In the genomic region with DNA sequence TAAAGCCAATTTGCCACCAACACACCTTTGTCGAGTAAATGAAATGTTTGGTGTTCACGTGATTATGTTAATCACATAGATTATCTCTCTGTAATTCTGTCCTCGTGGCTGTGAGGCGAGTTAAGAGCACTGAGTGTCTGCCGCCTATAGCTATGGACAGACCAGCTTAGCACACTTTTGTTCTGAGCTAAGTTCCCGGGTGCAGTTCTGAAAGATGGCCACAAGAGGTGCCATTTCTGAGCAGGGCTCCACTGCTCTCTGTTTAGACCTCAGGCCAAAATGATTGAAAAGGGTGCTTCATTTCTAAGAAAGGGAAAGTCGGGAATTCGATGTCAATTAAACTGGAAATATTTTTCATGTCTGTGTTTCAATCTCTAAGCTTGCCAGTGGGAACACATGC, we compare ENCODE assay signal across 9 mouse cellular contexts.
DNase-seq lines count a peak whose midpoint lies in the region; ATAC-seq and TF ChIP-seq lines count a peak whose summit lies in the region.
"Had no signal": no experiment of that assay in that cellular context is flagged by ENCODE, and none has a peak within 500 bp of the region (broad histone marks: within the 10 kb centered on the region; RNA-seq: fewer than 3 reads in every experiment).

No protein-coding gene starts in this region.

- WGBS in hindbrain, embryonic 10.5 days: 30% methylated on average over 8 of the region's 8 CpGs
- 31% methylated on average over 8 of the region's 8 CpGs for WGBS in hindbrain, embryonic 13.5 days

- H3K36me3 ChIP-seq in hindbrain, embryonic 10.5 days: no peaks in the 10 kb centered on the region
- H3K36me3 ChIP-seq in hindbrain, embryonic 13.5 days: no peaks in the 10 kb centered on the region
- H3K36me3 ChIP-seq: midbrain, embryonic 12.5 days had no signal

- no peak overlapping the region for H3K4me3 ChIP-seq in hindbrain, embryonic 10.5 days
- H3K4me3 ChIP-seq in hindbrain, embryonic 13.5 days: no peak overlapping the region
- no peak overlapping the region for H3K4me3 ChIP-seq in cortical plate, adult 2 months (ENCODE audit: insufficient read depth, low read length)
- H3K4me3 ChIP-seq: midbrain, embryonic 12.5 days had no signal

- ATAC-seq in hindbrain, embryonic 13.5 days (ENCODE audit: low FRiP score): no peak

- TF ChIP-seq POLR2A in cortical plate, adult 2 months (IDR thresholded peaks at IDR 0.05; ENCODE audit: extremely low read depth, insufficient read depth, low read length): no peak

- H3K27me3 ChIP-seq in hindbrain, embryonic 10.5 days (ENCODE audit: insufficient read depth, poor library complexity, severe bottlenecking): no peaks in the 10 kb centered on the region
- H3K27me3 ChIP-seq in hindbrain, embryonic 13.5 days: no peaks in the 10 kb centered on the region
- H3K27me3 ChIP-seq: midbrain, embryonic 12.5 days had no signal

- no peaks in the 10 kb centered on the region for H3K4me1 ChIP-seq in hindbrain, embryonic 10.5 days (replicated peaks)
- H3K4me1 ChIP-seq in hindbrain, embryonic 13.5 days (replicated peaks): peaks cover 12% of the 10 kb centered on the region
- no peaks in the 10 kb centered on the region for H3K4me1 ChIP-seq in cortical plate, adult 2 months (ENCODE audit: control insufficient read depth, insufficient read depth, low read length)
- H3K4me1 ChIP-seq: midbrain, embryonic 12.5 days had no signal

- H3K9me3 ChIP-seq in hindbrain, embryonic 10.5 days: no peaks in the 10 kb centered on the region
- no peaks in the 10 kb centered on the region for H3K9me3 ChIP-seq in hindbrain, embryonic 13.5 days
- H3K9me3 ChIP-seq: midbrain, embryonic 12.5 days had no signal

- H3K27ac ChIP-seq in hindbrain, embryonic 10.5 days: no peak overlapping the region
- no peak overlapping the region for H3K27ac ChIP-seq in hindbrain, embryonic 13.5 days
- H3K27ac ChIP-seq in cortical plate, adult 2 months (ENCODE audit: insufficient read depth, low read length): no peak overlapping the region
- H3K27ac ChIP-seq: midbrain, embryonic 12.5 days had no signal

- no peak overlapping the region for H3K9ac ChIP-seq in hindbrain, embryonic 13.5 days
- H3K9ac ChIP-seq: midbrain, embryonic 12.5 days had no signal

- no peak overlapping the region for H3K4me2 ChIP-seq in hindbrain, embryonic 13.5 days
- H3K4me2 ChIP-seq: midbrain, embryonic 12.5 days had no signal

- DNase-seq in hindbrain, embryonic 10.5 days (ENCODE audit: low spot score): peak; percentile 39
- DNase-seq in right cerebral cortex, adult 18-20 months: peak; percentile 48
- DNase-seq in right cerebral cortex, postnatal 25 days: no peak
- DNase-seq in lung, postnatal 10 days: peak; percentile 38
- DNase-seq in urinary bladder, postnatal 10 days (ENCODE audit: low spot score): no peak
- no peak for DNase-seq in layer of hippocampus, adult 9-10 months (ENCODE audit: low spot score)

- TF ChIP-seq CTCF in cortical plate, adult 2 months (IDR thresholded peaks at IDR 0.05; ENCODE audit: extremely low read depth, insufficient read depth, low read length): peak; percentile 53

Comparison
In these comparisons a context has a peak if more than half of its experiments do, and no peak if none do; other contexts are left out.
1. DNase-seq: peak in hindbrain, embryonic 10.5 days (single experiment), right cerebral cortex, adult 18-20 months (single experiment) and lung, postnatal 10 days (single experiment); none in right cerebral cortex, postnatal 25 days (single experiment), urinary bladder, postnatal 10 days (single experiment) and layer of hippocampus, adult 9-10 months (single experiment).